In genomic region chr2:105682634-105683351, GRCm38 (mm10) we compare ENCODE assay signal across 12 mouse cellular contexts. TPM values are rescaled to one million over a fixed set of nuclear protein-coding genes. Genes with fewer than 3 reads are reported as not detected.
DNase-seq lines count a peak whose midpoint lies in the region; ATAC-seq lines count a peak whose summit lies in the region.
"Had no signal": no experiment of that assay in that cellular context is flagged by ENCODE, and none has a peak within 500 bp of the region (broad histone marks: within the 10 kb centered on the region; RNA-seq: fewer than 3 reads in every experiment).

No protein-coding gene starts in this region.

- H3K9ac ChIP-seq in heart, embryonic 12.5 days = no peak overlapping the region
- no peak overlapping the region for H3K9ac ChIP-seq in hindbrain, embryonic 14.5 days
- H3K9ac ChIP-seq in kidney, embryonic 15.5 days = no peak overlapping the region
- H3K9ac ChIP-seq: embryonic facial prominence, embryonic 15.5 days; limb, embryonic 12.5 days had no signal

- peaks cover 9% of the 10 kb centered on the region for H3K4me1 ChIP-seq in heart, embryonic 12.5 days (replicated peaks)
- no peaks in the 10 kb centered on the region for H3K4me1 ChIP-seq in hindbrain, embryonic 14.5 days (replicated peaks; ENCODE audit: control insufficient read depth, insufficient read depth, low read length)
- H3K4me1 ChIP-seq in kidney, embryonic 15.5 days = peaks cover 14% of the 10 kb centered on the region

- H3K36me3 ChIP-seq in heart, embryonic 12.5 days = no peaks in the 10 kb centered on the region
- no peaks in the 10 kb centered on the region for H3K36me3 ChIP-seq in hindbrain, embryonic 14.5 days (replicated peaks; ENCODE audit: control insufficient read depth, insufficient read depth)
- no peaks in the 10 kb centered on the region for H3K36me3 ChIP-seq in kidney, embryonic 15.5 days
- H3K36me3 ChIP-seq: embryonic facial prominence, embryonic 15.5 days; limb, embryonic 12.5 days had no signal

- intact Hi-C loops in heart, postnatal 36 days (cut with DNase I) = no loop called here

- H3K27me3 ChIP-seq in heart, embryonic 12.5 days (replicated peaks) = peaks cover 90% of the 10 kb centered on the region
- H3K27me3 ChIP-seq in hindbrain, embryonic 14.5 days (ENCODE audit: control insufficient read depth, insufficient read depth, low read length) = peaks cover 78% of the 10 kb centered on the region
- peaks cover 96% of the 10 kb centered on the region for H3K27me3 ChIP-seq in kidney, embryonic 15.5 days

- ATAC-seq in heart, embryonic 12.5 days (ENCODE audit: insufficient number of reproducible peaks, low FRiP score) = no peak
- ATAC-seq in hindbrain, embryonic 14.5 days (ENCODE audit: low FRiP score) = no peak
- no peak for ATAC-seq in kidney, embryonic 15.5 days (replicated peaks; ENCODE audit: low FRiP score)

- H3K4me3 ChIP-seq in heart, embryonic 12.5 days = no peak overlapping the region
- peak overlapping the region; percentile 17 for H3K4me3 ChIP-seq in hindbrain, embryonic 14.5 days (replicated peaks; ENCODE audit: low read length)
- H3K4me3 ChIP-seq in kidney, embryonic 15.5 days (replicated peaks) = no peak overlapping the region
- H3K4me3 ChIP-seq: limb, embryonic 12.5 days had no signal

- H3K4me2 ChIP-seq in heart, embryonic 12.5 days = peak overlapping the region; percentile 45; the same call in 1 of the 2 replicates
- peak overlapping the region; percentile 41 for H3K4me2 ChIP-seq in hindbrain, embryonic 14.5 days (replicated peaks)
- no peak overlapping the region for H3K4me2 ChIP-seq in kidney, embryonic 15.5 days
- H3K4me2 ChIP-seq: limb, embryonic 12.5 days had no signal

- no peak for DNase-seq in heart, postnatal 36 days
- peak; percentile 58 to 73 for DNase-seq in cerebellum, postnatal 36 days
- DNase-seq in hindbrain, embryonic 14.5 days (ENCODE audit: low spot score) = peak; percentile 31
- DNase-seq in neural tube, embryonic 10.5 days (ENCODE audit: extremely low spot score, low spot score) = peak; percentile 56
- DNase-seq in lung, postnatal 14 days = no peak
- no peak for DNase-seq in lung, postnatal 4 days
- DNase-seq: thymus, postnatal 4 days had no signal

- H3K27ac ChIP-seq in heart, embryonic 12.5 days (ENCODE audit: poor library complexity, severe bottlenecking) = no peak overlapping the region
- H3K27ac ChIP-seq in hindbrain, embryonic 14.5 days = no peak overlapping the region
- no peak overlapping the region for H3K27ac ChIP-seq in kidney, embryonic 15.5 days
- H3K27ac ChIP-seq: embryonic facial prominence, embryonic 15.5 days; limb, embryonic 12.5 days had no signal

- no peaks in the 10 kb centered on the region for H3K9me3 ChIP-seq in heart, embryonic 12.5 days (replicated peaks)
- H3K9me3 ChIP-seq in hindbrain, embryonic 14.5 days (ENCODE audit: control insufficient read depth, low read length) = no peaks in the 10 kb centered on the region
- H3K9me3 ChIP-seq in kidney, embryonic 15.5 days (replicated peaks) = no peaks in the 10 kb centered on the region
- H3K9me3 ChIP-seq: embryonic facial prominence, embryonic 15.5 days; limb, embryonic 12.5 days had no signal

- 3% methylated on average over 21 of the region's 21 CpGs for WGBS in heart, embryonic 12.5 days
- WGBS in hindbrain, embryonic 14.5 days = 7% methylated on average over 21 of the region's 21 CpGs
- 1% methylated on average over 21 of the region's 21 CpGs for WGBS in kidney, embryonic 15.5 days

RNA-seq across cellular contexts. Expression of gene Pax6, which starts 14.1 kb away (rescaled TPM):
- 0.28 and 0.46 TPM in 2 replicates for polyA plus RNA-seq in heart, embryonic 12.5 days (2016; fragmentation: Nextera tagmentation; extraction: Ambion mirVana)
- not detected for total RNA-seq in heart, postnatal 36 days (2021)
- 26.9 and 28.1 TPM in 2 replicates for polyA plus RNA-seq in hindbrain, embryonic 14.5 days (2014; fragmentation: Nextera tagmentation; extraction: Ambion mirVana)
- 0.18 and 0.19 TPM in 2 replicates for polyA plus RNA-seq in kidney, embryonic 15.5 days (2015; fragmentation: Nextera tagmentation; extraction: Ambion mirVana)
- polyA plus RNA-seq: heart, embryonic 16.5 days; limb, embryonic 12.5 days had no signal

Comparison
In these comparisons a context has a peak if more than half of its experiments do, and no peak if none do; other contexts are left out.
1. DNase-seq: peak in cerebellum, postnatal 36 days (2 of 2), hindbrain, embryonic 14.5 days (single experiment) and neural tube, embryonic 10.5 days (single experiment); none in heart, postnatal 36 days (0 of 2), lung, postnatal 14 days (single experiment) and lung, postnatal 4 days (0 of 2).
2. RNA of gene Pax6, which starts 14.1 kb away (polyA plus RNA-seq): 26.9 to 28.1 TPM in hindbrain, embryonic 14.5 days; 0.28 to 0.46 TPM in heart, embryonic 12.5 days and 0.18 to 0.19 TPM in kidney, embryonic 15.5 days; every median in the first group is over 10 times any median in the second.